Mouse (Mus musculus): ENCODE measurements around the gene Gpr18.

The Gpr18 gene

DNA sequence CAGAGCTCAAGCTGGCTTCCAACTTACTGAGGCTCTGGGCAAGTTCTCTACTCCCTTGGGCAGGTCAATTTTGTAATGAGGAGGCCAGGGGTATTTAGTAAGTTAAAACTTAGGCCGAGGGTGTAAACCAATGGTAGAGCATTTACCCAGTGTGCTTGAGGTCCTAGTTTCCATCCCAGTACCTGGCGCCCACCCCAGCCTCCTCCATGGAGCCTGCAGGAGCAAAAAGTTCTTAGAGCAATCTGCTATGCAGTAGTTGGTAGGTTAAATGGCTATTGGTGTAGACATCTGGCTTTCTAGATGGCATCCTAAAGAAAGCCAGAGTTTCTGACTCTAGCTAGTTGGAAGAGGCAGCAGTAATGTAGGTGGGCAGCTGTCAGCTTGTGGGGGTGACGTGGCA lies 33.9 kb upstream of the Gpr18 start:
- no peak for DNase-seq (ENCODE audit: low read depth, low spot score)

DNA sequence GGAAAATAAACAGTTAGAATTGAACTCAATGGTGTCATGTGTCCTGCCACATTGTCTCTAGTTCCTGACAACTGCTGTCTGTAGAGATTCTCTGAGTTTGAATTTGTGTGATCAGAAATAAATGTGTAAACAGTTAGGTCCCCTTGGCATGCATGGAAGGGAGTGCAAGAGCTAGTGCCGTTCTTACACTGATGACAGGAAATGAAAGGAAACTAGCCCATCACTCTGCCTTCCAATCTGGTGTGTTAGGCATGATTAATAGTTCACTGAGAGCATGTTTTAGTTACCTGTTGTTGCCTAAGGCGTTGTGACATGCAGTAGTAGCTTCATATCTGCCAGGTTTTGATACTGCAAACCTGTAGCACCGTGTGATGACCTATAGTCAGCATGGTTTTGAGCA lies 32.4 kb upstream of the Gpr18 start:
- no peak for DNase-seq (ENCODE audit: low read depth, low spot score)

DNA sequence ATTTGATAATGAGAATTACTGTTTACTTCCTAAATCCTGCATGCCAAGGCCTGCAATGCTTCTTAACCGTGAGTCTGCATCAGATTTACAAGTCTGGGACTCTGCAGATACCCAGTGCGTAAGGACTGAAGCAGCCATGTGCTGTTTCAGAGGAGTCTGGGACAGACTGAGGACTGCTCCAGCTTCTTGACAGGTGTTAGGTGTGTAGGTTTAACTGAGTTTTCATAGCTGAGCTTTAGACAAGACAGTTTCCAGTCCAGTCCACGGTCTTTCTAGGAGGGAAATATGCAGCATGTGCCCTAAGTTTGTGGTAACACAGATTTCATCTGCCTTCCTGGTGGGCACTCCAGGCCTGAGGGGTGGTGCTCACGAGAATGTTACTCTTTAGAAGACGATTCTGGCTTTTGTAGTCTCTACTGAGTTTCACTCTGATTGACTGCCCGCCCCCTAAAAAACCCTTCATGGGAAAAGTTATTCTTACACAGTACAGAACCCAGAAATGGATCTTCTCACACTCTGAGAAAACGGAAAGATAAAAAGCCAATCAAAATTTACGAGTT lies 31.7 kb upstream of the Gpr18 start:
- no peak for DNase-seq (ENCODE audit: low read depth, low spot score)

DNA sequence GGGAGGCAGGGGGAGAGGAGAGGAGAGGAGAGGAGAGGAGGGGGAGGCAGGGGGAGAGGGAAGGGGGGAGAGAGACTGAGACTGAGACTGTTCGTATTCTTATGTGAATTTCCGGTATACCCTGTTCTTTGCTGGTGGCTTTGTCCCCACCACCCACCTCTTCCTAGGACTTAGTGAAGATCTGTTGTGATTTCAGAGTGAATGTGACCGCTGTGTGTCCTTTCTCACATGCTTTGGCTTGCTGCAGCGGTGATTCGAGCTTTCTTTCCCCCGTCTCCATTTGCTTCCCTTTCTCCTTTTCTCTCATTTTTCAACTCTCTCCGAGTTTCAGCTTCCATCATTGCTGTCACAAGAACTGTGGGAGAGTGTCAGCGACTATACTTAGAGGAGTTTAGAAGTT lies 31.1 kb upstream of the Gpr18 start:
- peak; percentile 72 for DNase-seq (ENCODE audit: low read depth, low spot score)

DNA sequence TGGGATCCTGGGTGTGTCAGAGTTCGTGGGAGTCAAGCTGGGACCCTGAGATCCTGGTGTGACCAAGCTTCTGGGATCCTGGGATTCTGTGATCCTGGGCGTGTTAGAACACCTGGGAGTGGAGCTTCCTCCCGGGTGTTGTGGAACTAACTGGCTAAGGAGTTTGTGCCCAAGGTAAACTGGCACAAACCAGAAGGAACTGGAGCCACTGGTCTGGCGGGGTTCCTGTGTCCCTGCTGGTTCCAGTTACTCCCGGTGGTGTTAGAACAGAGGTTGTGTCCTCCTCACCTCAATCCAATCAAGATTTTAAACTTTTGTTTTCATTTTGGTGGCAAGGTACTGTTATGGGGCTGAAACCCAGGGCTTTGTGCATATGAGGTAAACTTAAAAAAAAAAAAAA lies 30.6 kb upstream of the Gpr18 start:
- DNase-seq (ENCODE audit: low read depth, low spot score), result peak; percentile 71

DNA sequence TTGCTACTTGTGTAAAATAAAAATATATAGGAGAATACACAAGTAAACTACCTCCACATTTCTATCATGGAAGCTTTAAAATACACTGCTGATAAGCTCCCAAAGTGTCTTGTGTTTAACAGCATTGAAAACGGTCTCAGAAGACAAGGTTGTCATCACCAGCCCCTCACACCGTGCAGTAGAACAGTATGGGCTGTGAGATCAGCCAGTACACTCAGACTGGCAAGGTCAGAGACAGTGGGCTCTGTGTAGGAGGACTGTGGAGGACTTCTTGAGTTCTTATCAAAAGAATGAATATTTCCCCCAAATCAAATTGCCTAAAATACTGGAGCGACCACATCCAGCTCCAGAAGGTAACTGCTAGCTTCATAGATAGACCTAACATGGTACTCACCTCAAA lies 24.0 kb upstream of the Gpr18 start:
- no peak for DNase-seq (ENCODE audit: low read depth, low spot score)

DNA sequence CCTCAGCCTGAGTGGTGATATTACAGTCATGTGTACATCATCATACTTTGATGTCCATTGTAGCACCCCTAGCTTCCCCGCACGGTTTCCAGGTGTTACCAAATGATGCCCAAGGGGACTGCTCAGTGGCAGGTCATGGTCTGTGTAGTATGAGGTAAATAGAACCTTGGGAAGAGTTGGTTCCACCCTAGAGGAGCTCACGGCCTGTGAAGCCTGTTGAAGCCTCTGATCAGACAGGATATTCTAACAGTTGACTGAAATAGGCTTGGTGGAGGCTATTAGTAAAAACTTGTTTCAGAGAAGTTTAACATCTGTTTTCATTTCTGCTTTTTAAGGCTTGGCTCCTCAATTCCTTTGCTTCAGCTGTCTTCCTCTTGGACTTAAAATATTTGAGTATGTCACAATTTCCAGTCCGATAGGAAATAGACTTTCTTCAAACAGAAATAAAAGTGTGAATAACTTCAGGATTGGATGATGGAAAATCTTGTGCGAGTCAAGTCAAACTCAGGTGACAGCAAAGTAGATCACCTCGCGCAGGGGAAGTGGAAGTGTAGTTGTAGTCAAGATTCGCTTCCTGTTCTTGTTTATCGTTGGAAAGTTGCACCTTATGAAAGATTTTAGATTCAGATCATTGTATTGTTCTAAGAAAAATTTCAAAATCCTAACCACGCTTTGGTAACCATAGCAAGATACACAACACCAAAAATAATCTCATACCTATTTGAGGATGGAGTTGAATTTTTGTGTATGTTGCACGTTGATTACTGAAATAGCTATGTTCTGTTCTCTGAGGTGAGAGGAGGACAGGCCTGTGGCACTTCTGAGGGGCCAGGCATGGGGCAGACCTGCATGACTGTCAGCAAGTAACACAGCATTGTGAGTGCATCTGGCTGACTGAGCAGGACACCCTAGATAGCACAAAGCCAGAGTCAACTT lies 22.9 kb upstream of the Gpr18 start:
- no peak for DNase-seq (ENCODE audit: low read depth, low spot score)

DNA sequence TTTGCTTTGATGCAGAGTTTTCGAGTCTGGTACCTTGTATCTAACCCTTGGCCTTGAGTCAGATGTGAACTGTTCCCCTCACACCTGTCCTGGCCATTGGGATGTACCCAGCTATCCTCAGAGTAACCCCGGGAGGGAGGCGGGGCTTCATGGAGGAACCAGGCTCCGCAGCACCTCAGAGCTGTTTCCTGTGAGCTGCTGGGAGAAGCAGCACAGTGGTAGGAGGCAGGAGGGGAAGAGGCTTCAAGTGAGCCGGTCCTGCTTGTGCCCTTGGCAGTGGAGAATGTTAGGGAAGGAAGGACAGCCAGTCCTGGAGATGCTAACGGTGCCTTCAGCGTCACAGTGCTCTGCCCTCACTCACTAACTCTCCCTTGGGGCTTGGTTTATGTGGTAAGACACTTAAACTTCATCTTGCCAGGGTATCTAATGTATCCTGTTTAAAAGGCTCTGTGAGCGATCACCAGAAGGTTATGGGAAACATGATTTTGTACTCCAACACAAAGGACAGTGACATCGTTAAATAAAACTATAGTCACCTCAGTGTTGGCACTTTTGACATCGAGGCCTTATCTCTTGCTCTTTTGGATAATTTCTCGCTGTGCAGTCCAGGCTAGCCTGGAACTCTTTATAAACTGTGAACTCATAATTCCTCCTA lies 22.1 kb upstream of the Gpr18 start:
- DNase-seq (ENCODE audit: low read depth, low spot score), result peak; percentile 23

DNA sequence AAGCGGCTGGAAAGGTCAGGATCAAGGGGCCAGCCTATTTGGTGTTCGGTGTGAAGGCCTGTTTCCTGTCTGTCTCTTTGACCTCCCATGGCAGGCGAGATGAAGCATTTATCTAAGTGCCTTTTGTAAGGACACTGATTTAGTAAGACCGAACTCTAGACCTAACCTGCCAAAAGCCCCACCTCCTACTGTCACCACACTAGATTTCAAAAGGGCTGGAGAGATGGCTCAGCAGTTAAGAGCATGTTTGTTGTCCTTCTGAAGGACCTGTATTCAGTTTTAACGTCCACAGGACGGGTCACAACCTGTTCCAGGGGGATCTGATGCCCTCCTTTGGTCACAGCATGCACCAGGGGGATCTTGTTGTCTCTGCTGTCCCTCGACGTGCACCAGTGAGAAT lies 21.3 kb upstream of the Gpr18 start:
- DNase-seq (ENCODE audit: low read depth, low spot score), result no peak

DNA sequence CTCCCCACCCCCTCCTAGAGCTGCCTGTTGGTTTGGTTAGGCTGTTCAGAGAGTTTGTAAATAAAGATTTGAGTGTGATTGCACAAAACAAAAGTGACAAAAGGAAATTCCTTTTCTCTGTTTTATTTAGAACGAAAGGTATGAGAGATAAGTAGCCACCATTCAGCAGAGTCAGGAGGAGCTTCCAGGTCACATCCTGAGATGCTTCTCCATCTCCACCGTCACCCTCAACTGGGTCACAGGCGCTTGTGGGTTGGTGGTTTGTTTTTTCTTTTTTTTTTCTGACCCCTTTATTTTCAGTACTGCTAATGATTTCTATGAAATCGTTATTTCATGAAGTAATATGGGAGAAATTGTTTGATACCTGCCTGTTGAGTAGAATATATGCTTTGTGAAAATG lies 20.8 kb upstream of the Gpr18 start:
- no peak for DNase-seq (ENCODE audit: low read depth, low spot score)

DNA sequence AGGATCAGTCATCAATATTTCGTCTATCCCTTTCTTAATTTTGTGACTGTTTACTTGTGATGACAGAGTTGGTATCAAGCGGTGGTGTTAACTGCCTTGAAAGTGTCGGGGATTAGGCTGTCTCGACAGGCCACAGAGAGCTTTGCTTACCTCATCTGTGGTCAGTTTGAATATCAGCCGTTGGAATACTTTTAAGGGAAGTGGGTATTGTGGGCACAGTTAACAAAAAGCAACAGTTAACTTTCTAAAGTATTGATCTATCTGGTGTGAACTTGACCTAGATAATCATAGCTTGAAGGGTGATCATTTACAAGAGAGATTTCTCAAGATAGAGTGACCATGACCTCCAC lies 19.0 kb upstream of the Gpr18 start:
- no peak for DNase-seq (ENCODE audit: low read depth, low spot score)

DNA sequence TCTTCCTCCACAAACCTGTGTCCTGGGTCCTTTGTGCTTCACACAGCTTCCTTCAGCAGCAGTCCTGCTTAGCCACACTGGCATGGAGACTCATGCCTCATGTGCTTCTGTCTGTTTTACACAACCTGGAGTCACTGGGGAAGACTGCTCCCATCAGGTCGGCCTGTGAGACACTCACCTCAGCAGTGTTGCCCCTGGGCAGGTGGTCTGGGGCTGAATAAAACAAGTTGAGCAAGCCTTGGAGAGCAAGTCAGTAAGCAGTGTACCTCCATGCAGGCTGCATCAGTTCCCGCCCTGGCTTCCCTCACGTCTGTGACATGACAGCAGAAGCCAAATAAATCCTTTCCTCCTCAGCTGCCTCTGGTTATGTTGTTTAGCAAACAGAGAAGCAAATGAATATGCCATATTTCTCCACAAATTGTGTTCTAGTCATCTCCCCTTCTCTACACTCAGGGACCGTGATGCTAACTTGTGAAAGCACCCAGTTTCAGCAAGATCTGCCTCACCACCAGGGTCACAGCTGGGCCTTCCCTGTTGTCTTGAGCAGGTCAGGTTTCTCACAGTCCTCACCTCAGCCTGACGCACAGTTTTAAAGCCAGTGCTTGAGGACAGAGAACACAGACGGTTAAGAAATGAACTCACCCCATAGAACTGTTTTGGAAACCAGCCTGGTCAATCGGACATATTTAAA lies 18.5 kb upstream of the Gpr18 start:
- no peak for DNase-seq (ENCODE audit: low read depth, low spot score)

DNA sequence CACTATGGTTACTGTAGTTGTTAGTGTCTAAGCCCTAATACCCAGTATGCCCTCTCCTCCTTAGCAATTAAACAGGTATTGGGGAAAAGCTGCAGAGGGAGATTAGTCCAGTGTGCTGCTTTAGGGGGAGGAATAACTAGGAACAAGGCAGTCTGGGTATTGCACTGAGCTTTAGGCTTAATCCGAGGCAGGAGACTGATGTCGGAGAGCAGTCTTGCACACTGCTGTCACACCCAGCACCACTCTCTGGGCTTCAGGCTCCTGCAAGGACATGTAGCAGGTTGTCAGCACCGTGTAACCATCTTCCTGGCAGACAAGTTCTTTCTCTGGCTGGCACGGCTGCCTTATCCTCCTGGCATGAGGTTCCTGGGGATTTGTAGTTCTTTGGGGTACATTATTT lies 16.6 kb upstream of the Gpr18 start:
- no peak for DNase-seq (ENCODE audit: low read depth, low spot score)

DNA sequence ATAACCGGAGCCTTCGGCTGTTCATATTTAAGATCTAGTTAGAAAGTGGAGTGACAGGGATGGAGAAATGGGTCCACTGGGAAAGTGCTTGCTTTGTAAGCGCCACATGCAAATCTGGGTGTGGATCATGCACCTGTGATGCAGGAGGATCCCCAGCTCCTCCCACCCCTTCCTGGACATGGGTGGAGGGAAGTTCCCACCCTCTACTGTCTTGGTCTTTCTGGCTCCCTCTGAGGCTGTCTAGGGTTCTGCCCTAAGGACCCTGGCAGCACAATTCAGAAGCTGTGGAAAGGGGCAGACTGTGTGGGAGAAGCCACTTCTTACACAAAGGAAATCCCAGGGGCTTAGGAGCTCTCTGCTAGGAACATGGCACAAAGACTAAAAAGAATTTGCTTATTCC lies 16.0 kb upstream of the Gpr18 start:
- DNase-seq (ENCODE audit: low read depth, low spot score), result peak; percentile 36

DNA sequence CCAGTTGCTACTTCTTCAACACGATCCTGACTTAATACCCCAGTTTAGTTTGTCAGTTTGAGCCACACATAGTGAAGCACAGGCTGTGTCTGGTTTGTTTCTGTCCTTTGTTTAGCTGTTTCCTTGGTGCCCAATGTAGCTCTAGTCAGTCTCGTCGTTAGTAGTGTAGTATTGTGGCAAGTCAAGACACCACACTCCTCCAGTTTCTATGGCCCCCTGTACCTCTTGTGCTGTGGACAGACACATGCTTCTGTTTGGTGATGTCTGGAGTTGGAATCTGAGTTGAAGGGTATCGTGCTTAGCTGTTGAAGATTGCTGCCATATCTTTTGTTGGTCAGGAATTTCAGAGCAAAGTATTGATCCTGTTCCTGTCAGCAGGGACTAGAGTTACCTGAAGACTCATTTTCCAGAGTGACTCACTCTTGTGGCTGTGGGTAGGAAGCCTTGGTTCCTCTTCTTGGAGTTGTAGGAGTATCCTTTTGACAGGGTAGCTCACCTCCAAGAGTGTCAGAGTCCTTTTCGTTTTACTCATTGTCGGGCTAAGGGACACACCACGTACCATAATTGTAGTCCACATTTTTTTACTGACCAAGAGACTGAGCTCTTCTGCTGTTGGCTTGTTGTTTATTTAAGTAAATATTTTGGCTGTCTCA lies 15.3 kb upstream of the Gpr18 start:
- no peak for DNase-seq (ENCODE audit: low read depth, low spot score)

DNA sequence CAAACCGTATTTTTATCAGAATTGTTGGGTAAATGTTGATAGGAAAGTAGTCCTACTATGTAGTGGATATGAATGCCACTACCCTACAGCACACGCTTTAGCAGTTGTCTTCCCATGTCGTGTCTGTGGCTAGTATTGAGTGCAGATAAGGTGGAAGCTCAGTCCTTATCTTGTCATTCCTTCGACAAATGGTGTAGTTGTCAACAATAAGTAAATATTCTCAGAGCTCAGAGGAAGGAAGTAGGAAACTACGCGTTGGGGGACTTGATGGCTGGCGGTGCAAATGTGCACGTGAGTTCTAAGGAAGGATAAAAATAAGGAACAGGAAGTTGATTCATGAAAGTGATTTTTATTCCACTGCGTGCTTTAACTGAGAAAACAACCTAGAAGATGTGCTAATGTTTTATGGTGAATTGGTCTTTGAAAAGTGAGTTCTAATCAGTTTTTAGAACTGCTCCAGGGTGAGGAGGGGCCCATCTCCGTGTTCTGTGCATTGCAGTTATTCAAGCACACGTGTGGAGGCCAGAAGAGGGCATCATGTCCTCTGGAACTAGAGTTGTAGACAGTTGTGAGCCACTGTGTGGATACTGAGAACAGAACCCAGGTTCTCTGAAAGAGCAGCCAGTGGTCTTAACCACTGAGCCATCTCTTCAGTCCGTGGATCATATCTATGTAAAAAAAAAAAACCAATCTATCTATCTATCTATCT lies 13.8 kb upstream of the Gpr18 start:
- DNase-seq (ENCODE audit: low read depth, low spot score), result no peak

DNA sequence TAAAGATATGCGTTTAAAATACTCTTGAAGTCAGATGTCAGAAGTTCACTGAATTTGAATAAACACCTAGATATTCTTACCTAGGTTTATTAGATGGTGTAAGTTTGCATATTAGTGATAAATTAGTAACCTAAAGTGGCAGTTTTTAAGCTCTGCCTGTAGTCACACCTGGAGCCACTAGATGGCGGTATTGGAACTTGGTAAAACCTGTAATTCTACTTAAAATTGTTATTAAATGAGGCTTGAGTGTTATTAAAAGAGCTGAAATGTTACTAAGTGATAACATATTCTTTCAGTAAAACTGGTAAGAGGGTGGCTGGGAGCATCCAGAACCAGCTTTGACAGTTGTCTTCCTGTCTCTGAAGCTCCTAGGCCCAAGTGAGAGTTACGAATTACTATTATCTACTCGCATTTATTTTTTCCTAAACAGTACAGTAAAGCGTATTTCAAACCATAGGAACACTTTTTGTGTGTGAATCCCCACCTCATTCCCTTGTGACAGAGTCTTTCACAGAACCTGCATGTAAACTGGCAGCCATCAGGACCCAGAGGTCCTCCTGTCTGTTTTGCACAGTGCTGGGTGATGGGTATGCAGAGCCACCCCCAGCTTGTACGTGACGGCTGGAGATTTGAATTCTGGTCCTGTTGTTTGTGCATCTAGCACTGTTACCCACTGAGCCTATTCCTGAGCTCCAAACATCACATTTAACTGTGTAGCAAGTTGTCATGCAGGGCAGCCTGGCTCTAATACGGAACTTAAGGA lies 13.0 kb upstream of the Gpr18 start:
- peak; percentile 60 for DNase-seq (ENCODE audit: low read depth, low spot score)

DNA sequence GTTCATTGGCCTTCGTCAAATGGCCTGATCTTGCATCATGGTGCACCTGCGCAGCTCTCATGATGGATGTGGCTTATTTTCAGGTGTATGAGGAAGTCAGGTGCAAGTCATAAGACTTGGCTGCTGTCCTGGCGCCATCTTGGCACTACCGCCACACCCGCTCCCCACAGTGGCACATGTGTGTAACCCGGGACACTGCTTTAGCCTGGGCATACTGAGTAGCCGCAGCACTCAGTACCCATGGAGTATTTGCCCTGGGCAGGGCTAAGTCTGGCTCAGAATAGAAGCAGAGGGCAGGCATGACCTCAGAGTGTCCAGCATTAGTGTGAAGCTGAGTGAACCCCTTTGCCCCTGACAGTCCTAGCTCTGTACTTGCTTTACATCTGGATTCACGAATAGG lies 11.9 kb upstream of the Gpr18 start:
- DNase-seq (ENCODE audit: low read depth, low spot score), result no peak

DNA sequence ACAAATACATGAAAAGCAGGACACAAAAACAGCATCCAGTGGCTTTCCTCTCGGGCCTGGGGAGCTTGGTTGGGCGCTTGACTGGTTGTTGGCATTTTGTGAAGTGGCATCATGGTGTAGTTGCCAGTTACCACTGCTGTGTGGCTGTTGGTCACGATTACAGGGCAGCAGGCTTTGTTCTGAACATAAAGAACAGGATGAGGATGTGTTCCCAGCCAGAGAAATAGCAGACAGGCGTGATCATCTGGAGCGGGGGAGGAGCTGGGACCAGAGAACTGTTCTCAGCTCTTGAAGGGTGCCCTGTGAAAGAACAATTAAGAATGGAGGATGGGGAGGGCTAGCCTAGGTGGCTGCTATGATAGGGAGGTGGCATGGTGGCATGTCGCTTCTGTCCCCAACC lies 11.3 kb upstream of the Gpr18 start:
- no peak for DNase-seq (ENCODE audit: low read depth, low spot score)

DNA sequence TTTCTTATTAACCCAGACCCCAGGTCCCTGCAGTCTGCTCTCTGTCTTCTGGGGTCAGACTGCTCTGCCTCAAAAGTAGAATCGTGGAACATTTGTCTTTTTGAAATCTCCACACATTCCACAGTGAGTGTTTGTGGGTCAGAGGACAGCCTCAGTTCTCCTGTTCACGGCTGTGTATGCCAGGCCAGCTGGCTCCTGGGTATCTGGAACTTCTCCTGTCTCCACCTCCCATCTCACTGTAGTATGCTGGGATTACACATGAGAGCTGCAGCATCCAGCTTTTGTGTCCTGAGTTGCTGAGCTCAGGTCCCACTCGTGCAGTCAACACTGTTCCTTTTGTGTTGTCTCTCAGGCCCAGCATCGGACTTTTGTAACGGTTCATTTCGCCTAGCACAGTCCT lies 9.3 kb upstream of the Gpr18 start:
- no peak for DNase-seq (ENCODE audit: low read depth, low spot score)

DNA sequence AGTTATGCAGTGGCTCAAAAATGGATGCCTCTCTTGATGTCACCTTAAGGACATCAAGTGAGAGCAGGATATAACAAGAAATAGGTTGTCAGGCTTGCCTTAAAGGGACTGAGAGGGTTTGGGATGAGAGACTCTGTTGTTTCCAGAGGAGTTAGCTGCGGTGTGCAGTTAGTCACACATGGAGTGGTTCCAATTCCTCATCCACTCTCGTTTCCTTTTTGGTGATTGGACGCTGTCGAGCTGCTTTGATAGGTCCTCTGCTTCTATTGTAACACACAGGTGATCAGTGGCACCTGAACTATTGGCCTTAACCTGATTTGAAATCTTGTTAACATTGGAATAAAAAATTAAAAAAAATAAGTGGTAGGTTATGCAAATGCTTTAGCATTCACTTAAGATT lies 7.2 kb upstream of the Gpr18 start:
- no peak for DNase-seq (ENCODE audit: low read depth, low spot score)

Measured in R1 (cell line).